Mouse (Mus musculus) thymus, adult 2 months (tissue): ENCODE measurements around the gene Ift74.

Experiments
- CTCF ChIP-seq: fragments of 200-500 bp; IDR thresholded peaks from 2 replicates; pipeline ENCODE4 v1.5.1; 2012; ENCODE audit warnings: mild to moderate bottlenecking, control low read depth, low read length, moderate library complexity, borderline replicate concordance; ENCODE audit not compliant: control insufficient read depth, poor library complexity, insufficient read depth; ENCODE audit errors: extremely low read depth
- POLR2A ChIP-seq: fragments of 200-500 bp; IDR thresholded peaks from 2 replicates; pipeline ENCODE4 v1.6.1; 2012; ENCODE audit warnings: mild to moderate bottlenecking, low read length, control low read depth, moderate library complexity; ENCODE audit not compliant: control insufficient read depth, poor library complexity, insufficient read depth; ENCODE audit errors: extremely low read depth

- TF ChIP-seq CTCF (no peak), POLR2A (no peak)
Measured at GRCm38 (mm10) chr4:94682029-94682428, 67.7 kb downstream of the Ift74 start.
